Mouse (Mus musculus): ENCODE results near the gene Mei1. TPM values are rescaled to one million over a fixed set of nuclear protein-coding genes. Genes with fewer than 3 reads are reported as not detected.

Mei1 gene
- not detected in 2 replicates for polyA plus RNA-seq (2015; fragmentation: Nextera tagmentation; extraction: Ambion mirVana)

DNA sequence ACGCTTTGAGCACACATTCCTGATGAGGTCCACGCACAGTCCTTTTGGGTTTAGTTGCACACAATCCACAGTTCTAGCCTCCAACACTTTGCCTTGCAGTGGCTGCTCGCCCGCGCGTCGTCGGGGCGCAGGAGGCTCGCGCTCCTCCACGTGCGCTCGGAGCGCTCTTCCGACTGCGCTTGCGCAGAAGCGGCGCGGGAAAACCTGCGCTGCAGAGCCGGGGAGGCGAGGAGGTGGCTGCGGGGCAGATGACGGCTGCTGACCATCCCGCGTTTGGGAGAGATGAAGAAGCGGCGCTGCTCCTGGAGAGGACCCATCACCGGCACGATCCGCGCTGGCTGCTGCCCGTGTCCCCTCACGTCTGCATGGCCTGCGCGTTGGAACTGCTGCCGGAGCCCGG, at the start of gene Mei1:
Gene Mei1 (plus strand): TSS at position 99 of the 400 bp plus-strand sequence.

GRCm38 (mm10) chr15:82033762-82034161, 36.0 kb upstream of the Mei1 start, which contains the start of gene Desi1:
TSS of gene Desi1 (minus strand) at chr15:82033862.

DNA sequence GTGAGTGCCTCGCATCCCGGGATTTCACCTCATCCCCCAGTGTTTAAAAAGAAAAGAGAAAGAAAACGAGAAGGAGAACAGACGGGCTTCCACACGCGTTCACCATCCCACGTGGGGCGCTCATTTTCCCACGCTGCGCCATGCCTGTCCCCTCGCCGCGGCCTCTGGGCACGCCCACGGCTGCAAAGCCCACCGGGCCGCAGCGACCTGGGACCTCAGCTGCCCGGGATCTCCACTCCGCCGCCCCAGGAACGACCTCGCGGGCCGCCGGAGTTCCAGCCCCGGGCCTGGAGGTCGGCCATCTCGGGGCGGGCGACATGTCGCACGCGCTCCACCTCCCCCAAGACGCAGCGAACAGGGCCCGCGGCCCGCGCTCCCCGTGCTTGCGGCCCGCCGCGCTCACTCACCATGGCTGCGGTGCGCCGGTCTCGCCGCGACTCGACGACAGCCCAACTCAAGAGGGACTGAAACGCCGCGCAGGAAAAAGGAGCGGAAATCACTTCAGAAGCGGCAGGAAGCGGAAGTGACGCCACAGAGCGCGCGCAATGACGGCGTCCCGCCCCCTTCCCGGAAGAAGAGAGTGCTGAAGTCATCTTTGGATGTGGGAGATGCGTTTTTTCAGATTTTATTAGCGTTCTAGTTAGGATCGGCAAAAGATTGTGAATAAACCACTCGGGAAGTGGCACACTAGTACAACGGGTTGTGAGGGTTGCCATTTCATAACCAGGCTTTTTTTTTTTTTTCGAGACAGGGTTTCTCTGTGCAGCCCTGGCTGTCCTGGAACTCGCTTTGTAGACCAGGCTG, 22.5 kb upstream of the Mei1 start, which contains the start of gene Snu13:
Gene Snu13 (minus strand): TSS at position 519 of the 804 bp plus-strand sequence.

DNA sequence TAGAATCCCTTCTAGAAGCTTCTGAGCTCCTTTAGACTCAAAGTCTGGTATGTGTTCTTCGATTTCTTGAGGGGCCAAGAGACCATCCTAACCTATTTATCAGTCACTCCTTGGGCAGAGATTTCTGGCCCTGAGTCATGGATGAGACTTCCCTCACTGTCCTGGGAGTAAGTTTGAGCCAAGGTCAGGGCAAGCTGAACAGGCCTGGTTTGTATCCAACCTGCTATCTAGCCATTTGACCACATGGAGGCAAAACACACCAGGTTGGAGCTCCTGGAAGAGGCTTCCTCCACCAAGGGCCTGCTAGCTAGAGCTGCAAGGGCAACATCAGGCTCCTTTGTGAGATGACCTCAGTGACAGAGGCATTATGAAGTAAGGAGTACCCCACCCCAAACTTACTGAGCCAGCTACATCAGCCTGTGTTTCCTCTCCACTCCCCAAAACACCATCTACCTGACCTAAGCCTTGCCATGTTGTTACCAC, 11.0 kb upstream of the Mei1 start, which contains the start of gene 4930407I10Rik:
Gene 4930407I10Rik (plus strand): TSS at position 433 of the 483 bp plus-strand sequence.

DNA sequence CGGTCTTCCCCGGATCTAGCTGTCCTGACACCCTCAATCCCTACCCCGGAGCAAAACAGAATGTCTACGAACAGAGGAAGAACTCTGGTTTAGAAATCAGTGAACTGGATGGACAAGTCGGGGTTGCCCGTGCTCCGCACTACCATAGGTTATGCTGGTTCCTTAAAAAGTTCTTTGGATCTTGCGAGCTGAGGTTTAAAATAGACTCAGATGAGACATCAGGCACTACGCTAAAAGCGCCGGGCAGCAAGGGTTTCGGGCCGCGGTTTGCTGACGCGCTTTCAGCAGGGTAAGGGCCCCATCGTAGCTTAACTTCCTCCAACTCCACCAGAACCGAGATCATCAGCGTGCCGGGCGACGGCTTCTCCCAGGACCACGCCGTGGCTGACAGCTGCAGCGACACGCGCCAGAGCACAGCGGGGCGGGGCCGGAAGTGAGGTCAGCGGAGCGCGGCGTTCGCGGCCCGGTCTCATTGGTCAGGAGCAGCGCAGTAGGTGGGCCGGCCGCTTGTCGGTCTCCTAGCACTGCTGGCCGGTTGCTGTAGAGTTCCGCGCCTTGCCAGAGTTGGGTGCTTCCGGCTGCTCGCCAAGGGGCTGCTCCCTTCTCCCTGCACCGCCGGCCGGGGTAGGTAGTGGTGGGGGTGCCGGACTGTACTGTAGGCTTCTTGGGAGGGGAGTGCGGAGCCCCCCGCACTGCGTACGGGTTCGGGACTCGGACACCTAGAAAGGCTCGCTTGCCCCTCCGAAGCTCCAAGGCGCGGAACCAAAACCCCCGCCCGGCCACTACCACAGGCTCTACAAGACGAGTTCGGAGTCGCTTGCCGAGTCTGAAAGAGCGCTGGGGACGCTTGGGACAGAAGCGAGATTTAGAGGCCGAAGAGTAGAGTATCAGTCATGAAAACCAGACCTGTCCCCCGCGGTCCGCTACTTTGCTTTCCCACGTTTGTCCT, 57.9 kb downstream of the Mei1 start, which contains the start of gene Ccdc134:
Gene Ccdc134 (plus strand): TSS at position 497 of the 949 bp plus-strand sequence.

DNA sequence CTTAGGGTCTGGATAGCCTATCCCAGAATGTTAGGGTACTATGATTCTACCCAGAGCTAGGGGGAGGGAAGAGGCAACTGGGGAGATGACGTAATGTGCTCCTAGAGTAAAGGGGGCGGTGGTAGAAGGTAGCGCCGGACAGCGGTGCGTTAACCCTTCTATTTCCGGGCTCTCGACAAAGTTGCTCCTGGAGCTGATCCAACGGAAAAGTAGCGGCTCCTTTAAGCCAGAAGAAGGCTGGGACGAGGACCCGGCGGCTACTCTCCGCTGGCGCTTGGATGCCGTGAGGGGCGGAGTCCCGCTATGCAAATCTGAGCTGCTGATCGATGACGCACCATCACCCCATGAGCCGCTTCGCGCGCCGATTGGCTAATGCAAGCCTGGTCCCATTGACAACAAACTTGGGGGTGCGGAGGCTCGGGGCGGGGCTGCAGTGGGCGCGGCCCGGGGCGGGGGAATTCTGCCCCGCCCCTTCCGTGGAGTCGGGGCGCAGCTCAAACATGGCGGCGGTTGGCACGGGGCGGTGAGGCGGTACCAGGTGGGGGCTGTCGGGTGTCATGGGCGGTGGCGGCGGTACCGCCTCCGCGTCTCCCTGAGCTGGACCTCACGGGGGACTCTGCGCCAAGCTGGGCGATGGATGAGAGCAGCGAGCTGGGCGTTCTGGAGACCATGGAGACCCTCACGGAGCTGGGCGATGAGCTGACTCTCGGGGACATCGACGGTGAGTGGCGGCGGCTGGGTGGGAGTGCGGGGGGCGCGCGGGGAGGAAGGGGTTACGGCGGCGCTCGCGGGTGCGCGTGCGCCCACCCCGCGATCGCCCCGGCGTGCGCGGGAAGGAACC, 77.2 kb downstream of the Mei1 start, which contains the start of gene Srebf2:
Gene Srebf2 (plus strand): TSS at position 412 of the 841 bp plus-strand sequence.

Other genes with a start within 250 kb of the Mei1 start
- gene Tob2, start 211.2 kb upstream of the Mei1 start, polyA plus RNA-seq (2015; fragmentation: Nextera tagmentation; extraction: Ambion mirVana), result 11.5 and 13.3 TPM in 2 replicates
- gene Phf5a, start 198.1 kb upstream of the Mei1 start, polyA plus RNA-seq (2015; fragmentation: Nextera tagmentation; extraction: Ambion mirVana), result 126 and 138 TPM in 2 replicates
- gene Aco2, start 197.7 kb upstream of the Mei1 start, polyA plus RNA-seq (2015; fragmentation: Nextera tagmentation; extraction: Ambion mirVana), result 63.0 and 63.6 TPM in 2 replicates
- 78.5 and 82.9 TPM in 2 replicates for gene Polr3h, start 143.8 kb upstream of the Mei1 start, polyA plus RNA-seq (2015; fragmentation: Nextera tagmentation; extraction: Ambion mirVana)
- 10.5 and 12.6 TPM in 2 replicates for gene Csdc2, start 133.2 kb upstream of the Mei1 start, polyA plus RNA-seq (2015; fragmentation: Nextera tagmentation; extraction: Ambion mirVana)
- gene Pmm1, start 109.1 kb upstream of the Mei1 start, polyA plus RNA-seq (2015; fragmentation: Nextera tagmentation; extraction: Ambion mirVana), result 36.6 and 37.0 TPM in 2 replicates
- gene 1700029P11Rik, start 89.5 kb upstream of the Mei1 start, polyA plus RNA-seq (2015; fragmentation: Nextera tagmentation; extraction: Ambion mirVana), result not detected in 2 replicates
- gene Xrcc6, start 82.2 kb upstream of the Mei1 start, polyA plus RNA-seq (2015; fragmentation: Nextera tagmentation; extraction: Ambion mirVana), result 58.9 and 59.9 TPM in 2 replicates
- gene Desi1, start 36.1 kb upstream of the Mei1 start, polyA plus RNA-seq (2015; fragmentation: Nextera tagmentation; extraction: Ambion mirVana), result 11.4 and 13.2 TPM in 2 replicates
- 200 and 205 TPM in 2 replicates for gene Snu13, start 22.4 kb upstream of the Mei1 start, polyA plus RNA-seq (2015; fragmentation: Nextera tagmentation; extraction: Ambion mirVana)
- not detected in 2 replicates for gene 4930407I10Rik, start 10.8 kb upstream of the Mei1 start, polyA plus RNA-seq (2015; fragmentation: Nextera tagmentation; extraction: Ambion mirVana)
- gene Ccdc134, start 57.9 kb downstream of the Mei1 start, polyA plus RNA-seq (2015; fragmentation: Nextera tagmentation; extraction: Ambion mirVana), result 8.0 and 9.2 TPM in 2 replicates
- 40.3 and 43.2 TPM in 2 replicates for gene Srebf2, start 77.2 kb downstream of the Mei1 start, polyA plus RNA-seq (2015; fragmentation: Nextera tagmentation; extraction: Ambion mirVana)
- gene Shisa8, start 142.8 kb downstream of the Mei1 start, polyA plus RNA-seq (2015; fragmentation: Nextera tagmentation; extraction: Ambion mirVana), result 0.25 and 0.38 TPM in 2 replicates
- 2.4 and 3.2 TPM in 2 replicates for gene Tnfrsf13c, start 154.4 kb downstream of the Mei1 start, polyA plus RNA-seq (2015; fragmentation: Nextera tagmentation; extraction: Ambion mirVana)
- 57.7 and 58.3 TPM in 2 replicates for gene Cenpm, start 174.8 kb downstream of the Mei1 start, polyA plus RNA-seq (2015; fragmentation: Nextera tagmentation; extraction: Ambion mirVana)
- gene 1500009C09Rik, start 182.4 kb downstream of the Mei1 start, polyA plus RNA-seq (2015; fragmentation: Nextera tagmentation; extraction: Ambion mirVana), result not detected in 2 replicates
- gene Sept3, start 204.9 kb downstream of the Mei1 start, polyA plus RNA-seq (2015; fragmentation: Nextera tagmentation; extraction: Ambion mirVana), result 0.18 and 0.21 TPM in 2 replicates
- gene Wbp2nl, start 229.0 kb downstream of the Mei1 start, polyA plus RNA-seq (2015; fragmentation: Nextera tagmentation; extraction: Ambion mirVana), result 0.19 TPM in 1 of 2 replicates, not detected in the other